Mouse (Mus musculus): ENCODE data around the gene St6gal1. TPM values are rescaled to one million over a fixed set of nuclear protein-coding genes. Genes with fewer than 3 reads are reported as not detected.

St6gal1 gene
- polyA plus RNA-seq, 1 experiment = 77.2 TPM

DNA sequence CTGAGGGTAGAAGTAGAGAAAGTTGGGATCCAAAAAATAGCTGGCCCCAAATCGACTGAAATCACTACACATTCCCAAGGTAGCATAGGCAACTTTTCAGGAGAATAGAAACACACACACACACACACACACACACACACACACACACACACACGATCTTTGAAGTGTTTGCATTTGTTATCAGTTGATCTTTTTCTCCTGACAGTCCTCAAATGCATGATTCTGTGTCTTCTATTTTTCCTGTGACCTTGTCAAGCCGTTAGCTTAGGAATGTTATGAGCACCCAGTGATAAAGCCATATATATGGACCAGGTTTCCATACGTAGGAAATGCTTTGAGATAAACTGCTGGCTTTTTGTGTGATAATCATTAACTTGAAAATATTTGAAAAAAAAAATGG, 38.1 kb upstream of the St6gal1 start:
- H3K4me1 ChIP-seq (ENCODE audit: control insufficient read depth, insufficient read depth, low read length) = peaks cover 26% of the 10 kb centered on the region
- no peak for TF ChIP-seq CTCF (IDR thresholded peaks at IDR 0.05; ENCODE audit: low read depth, low read length)
- no peak for TF ChIP-seq POLR2A (IDR thresholded peaks at IDR 0.05; ENCODE audit: borderline replicate concordance, low read depth, low read length)
- no peak overlapping the region for H3K4me3 ChIP-seq (ENCODE audit: insufficient read depth, low read length)
- no peak overlapping the region for H3K27ac ChIP-seq (ENCODE audit: insufficient read depth, low read depth, low read length)

DNA sequence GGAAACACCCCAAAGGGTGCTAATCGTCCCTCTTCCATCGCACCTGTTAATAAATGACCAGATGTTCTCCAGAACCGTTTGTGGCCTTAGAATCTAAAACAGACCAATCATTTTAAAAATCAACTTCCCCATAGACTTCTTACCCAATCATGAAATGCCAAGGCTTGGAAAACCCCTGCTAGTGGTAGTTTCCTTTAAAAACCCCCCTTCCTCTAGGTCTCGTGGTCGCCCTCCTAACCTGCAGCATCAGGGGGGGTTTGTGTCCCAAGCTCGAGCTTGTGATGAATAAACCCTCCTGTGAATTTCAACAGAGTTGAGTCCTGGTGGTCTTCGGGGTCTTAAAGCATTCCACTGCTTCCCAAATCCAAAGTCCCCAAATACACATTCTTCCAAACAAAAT, 36.6 kb upstream of the St6gal1 start:
- Histone ChIP-seq H3K4me1 (ENCODE audit: control insufficient read depth, insufficient read depth, low read length) (peaks cover 16% of the 10 kb centered on the region), H3K4me3 (ENCODE audit: insufficient read depth, low read length) (no peak overlapping the region), H3K27ac (ENCODE audit: insufficient read depth, low read depth, low read length) (no peak overlapping the region)
- TF ChIP-seq CTCF (IDR thresholded peaks at IDR 0.05; ENCODE audit: low read depth, low read length) (no peak), POLR2A (IDR thresholded peaks at IDR 0.05; ENCODE audit: borderline replicate concordance, low read depth, low read length) (no peak)

GRCm38 (mm10) chr16:23189612-23190011, 34.9 kb upstream of the St6gal1 start:
- no peak for TF ChIP-seq POLR2A (IDR thresholded peaks at IDR 0.05; ENCODE audit: borderline replicate concordance, low read depth, low read length)
- TF ChIP-seq CTCF (IDR thresholded peaks at IDR 0.05; ENCODE audit: low read depth, low read length) = no peak
- peaks cover 11% of the 10 kb centered on the region for H3K4me1 ChIP-seq (ENCODE audit: control insufficient read depth, insufficient read depth, low read length)

GRCm38 (mm10) chr16:23191560-23192242, 32.8 kb upstream of the St6gal1 start:
- H3K4me1 ChIP-seq (ENCODE audit: control insufficient read depth, insufficient read depth, low read length) = peaks cover 10% of the 10 kb centered on the region
- H3K4me3 ChIP-seq (ENCODE audit: insufficient read depth, low read length) = no peak overlapping the region
- TF ChIP-seq POLR2A (IDR thresholded peaks at IDR 0.05; ENCODE audit: borderline replicate concordance, low read depth, low read length) (no peak), CTCF (IDR thresholded peaks at IDR 0.05; ENCODE audit: low read depth, low read length) (no peak)
- H3K27ac ChIP-seq (ENCODE audit: insufficient read depth, low read depth, low read length) = no peak overlapping the region

More at GRCm38 (mm10) chr16:23189612-23190011, 34.9 kb upstream of the St6gal1 start:
- no peak overlapping the region for H3K27ac ChIP-seq (ENCODE audit: insufficient read depth, low read depth, low read length)
- H3K4me3 ChIP-seq (ENCODE audit: insufficient read depth, low read length) = no peak overlapping the region

GRCm38 (mm10) chr16:23195618-23196017, 28.9 kb upstream of the St6gal1 start:
- TF ChIP-seq POLR2A (IDR thresholded peaks at IDR 0.05; ENCODE audit: borderline replicate concordance, low read depth, low read length) = no peak
- TF ChIP-seq CTCF (IDR thresholded peaks at IDR 0.05; ENCODE audit: low read depth, low read length) = no peak
- no peak overlapping the region for H3K27ac ChIP-seq (ENCODE audit: insufficient read depth, low read depth, low read length)
- no peak overlapping the region for H3K4me3 ChIP-seq (ENCODE audit: insufficient read depth, low read length)
- H3K4me1 ChIP-seq (ENCODE audit: control insufficient read depth, insufficient read depth, low read length) = peaks cover 7% of the 10 kb centered on the region

GRCm38 (mm10) chr16:23196296-23196695, 28.2 kb upstream of the St6gal1 start:
- no peak overlapping the region for H3K4me3 ChIP-seq (ENCODE audit: insufficient read depth, low read length)
- H3K27ac ChIP-seq (ENCODE audit: insufficient read depth, low read depth, low read length) = no peak overlapping the region
- peaks cover 7% of the 10 kb centered on the region for H3K4me1 ChIP-seq (ENCODE audit: control insufficient read depth, insufficient read depth, low read length)
- no peak for TF ChIP-seq POLR2A (IDR thresholded peaks at IDR 0.05; ENCODE audit: borderline replicate concordance, low read depth, low read length)

- TF ChIP-seq CTCF (IDR thresholded peaks at IDR 0.05; ENCODE audit: low read depth, low read length) (no peak), POLR2A (IDR thresholded peaks at IDR 0.05; ENCODE audit: borderline replicate concordance, low read depth, low read length) (no peak)
- H3K4me1 ChIP-seq (ENCODE audit: control insufficient read depth, insufficient read depth, low read length) = peaks cover 7% of the 10 kb centered on the region
- no peak overlapping the region for H3K27ac ChIP-seq (ENCODE audit: insufficient read depth, low read depth, low read length)
- H3K4me3 ChIP-seq (ENCODE audit: insufficient read depth, low read length) = no peak overlapping the region
Observed at GRCm38 (mm10) chr16:23196791-23197190, 27.7 kb upstream of the St6gal1 start.

GRCm38 (mm10) chr16:23201498-23201897, 23.0 kb upstream of the St6gal1 start:
- Histone ChIP-seq H3K4me3 (ENCODE audit: insufficient read depth, low read length) (no peak overlapping the region), H3K4me1 (ENCODE audit: control insufficient read depth, insufficient read depth, low read length) (no peaks in the 10 kb centered on the region), H3K27ac (ENCODE audit: insufficient read depth, low read depth, low read length) (no peak overlapping the region)
- TF ChIP-seq CTCF (IDR thresholded peaks at IDR 0.05; ENCODE audit: low read depth, low read length) (no peak), POLR2A (IDR thresholded peaks at IDR 0.05; ENCODE audit: borderline replicate concordance, low read depth, low read length) (no peak)

GRCm38 (mm10) chr16:23214314-23214713, 10.2 kb upstream of the St6gal1 start:
- no peak for TF ChIP-seq CTCF (IDR thresholded peaks at IDR 0.05; ENCODE audit: low read depth, low read length)
- no peak for TF ChIP-seq POLR2A (IDR thresholded peaks at IDR 0.05; ENCODE audit: borderline replicate concordance, low read depth, low read length)
- H3K27ac ChIP-seq (ENCODE audit: insufficient read depth, low read depth, low read length) = no peak overlapping the region

DNA sequence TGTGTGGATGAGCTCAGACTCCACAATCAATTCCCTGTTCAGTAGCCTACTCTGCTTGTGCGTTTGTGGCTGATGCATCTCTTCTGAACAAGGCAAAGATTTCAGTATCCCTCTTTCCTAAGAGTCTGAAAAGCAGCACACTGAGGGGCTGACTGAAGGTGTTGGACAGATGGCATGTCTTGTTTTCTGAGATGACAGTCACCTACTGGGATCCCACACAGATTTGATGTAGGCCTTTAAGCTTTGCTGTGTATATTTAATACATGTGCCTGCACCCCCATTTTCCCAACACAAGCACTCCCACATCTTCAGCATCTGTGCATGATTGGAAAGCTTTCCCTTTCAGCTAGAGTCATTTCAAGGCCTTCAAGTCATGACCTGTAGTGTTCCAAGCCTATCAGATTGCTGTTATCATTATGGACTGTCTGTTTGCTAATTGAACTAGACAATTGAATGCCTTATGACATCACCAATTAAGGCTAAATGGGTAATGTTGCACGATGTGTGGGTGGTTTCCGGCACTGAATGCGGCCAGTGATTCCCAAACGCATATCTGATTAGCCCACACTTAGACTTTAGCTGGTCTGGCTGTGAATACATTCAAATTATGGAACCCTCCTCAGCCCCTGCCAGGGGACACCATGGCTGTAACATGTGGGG, 9.2 kb upstream of the St6gal1 start:
- Histone ChIP-seq H3K4me3 (ENCODE audit: insufficient read depth, low read length) (no peak overlapping the region), H3K4me1 (ENCODE audit: control insufficient read depth, insufficient read depth, low read length) (peaks cover 10% of the 10 kb centered on the region), H3K27ac (ENCODE audit: insufficient read depth, low read depth, low read length) (no peak overlapping the region)
- TF ChIP-seq POLR2A (IDR thresholded peaks at IDR 0.05; ENCODE audit: borderline replicate concordance, low read depth, low read length) = no peak

More at GRCm38 (mm10) chr16:23214314-23214713, 10.2 kb upstream of the St6gal1 start:
- peaks cover 10% of the 10 kb centered on the region for H3K4me1 ChIP-seq (ENCODE audit: control insufficient read depth, insufficient read depth, low read length)
- no peak overlapping the region for H3K4me3 ChIP-seq (ENCODE audit: insufficient read depth, low read length)

All from bone marrow macrophage, adult 2 months (primary cell).